Mouse (Mus musculus) kidney, adult 2 months (tissue): ENCODE measurements around the gene Aspscr1. TPM values are rescaled to one million over a fixed set of nuclear protein-coding genes. Genes with fewer than 3 reads are reported as not detected.

ENCODE experiments used
- DNase-seq: peaks from one replicate; pipeline ENCODE4 v3.0.0; 2021
- H3K27ac ChIP-seq: fragments of 200-500 bp; 2 replicates; pipeline ENCODE4 v1.5.1; 2012; ENCODE audit warnings: low read depth, low read length, control low read depth, inconsistent platforms; ENCODE audit not compliant: insufficient read depth
- H3K27me3 ChIP-seq: fragments of 200-500 bp; replicated peaks from 2 replicates; pipeline ENCODE4 v1.6.1; 2012; ENCODE audit warnings: mild to moderate bottlenecking, moderate library complexity, low read length, inconsistent platforms; ENCODE audit not compliant: control insufficient read depth, insufficient read depth
- H3K36me3 ChIP-seq: fragments of 200-500 bp; 2 replicates; pipeline ENCODE4 v1.6.1; 2012; ENCODE audit warnings: mild to moderate bottlenecking, moderate library complexity, low read length, inconsistent platforms; ENCODE audit not compliant: control insufficient read depth, insufficient read depth
- H3K4me1 ChIP-seq: fragments of 200-500 bp; 2 replicates; pipeline ENCODE4 v1.6.1; 2011; ENCODE audit warnings: low read length; ENCODE audit not compliant: control insufficient read depth, insufficient read depth
- H3K4me3 ChIP-seq: fragments of 200-500 bp; 2 replicates; pipeline ENCODE4 v1.5.1; 2011; ENCODE audit warnings: mild to moderate bottlenecking, low read depth, low read length, control low read depth; ENCODE audit not compliant: insufficient read depth
- CTCF ChIP-seq: fragments of 200-500 bp; conservative IDR thresholded peaks from 2 replicates; pipeline ENCODE4 v1.5.1; 2011; ENCODE audit warnings: low read depth, mild to moderate bottlenecking, control low read depth, low read length, moderate library complexity, mixed read lengths; ENCODE audit not compliant: insufficient read depth, insufficient read length
- POLR2A ChIP-seq: fragments of 200-500 bp; IDR thresholded peaks from one replicate; pipeline ENCODE4 v1.6.1; 2011; ENCODE audit warnings: low read depth, low read length, control low read depth
- WGBS: fragments of 180-500 bp; shearing (Covaris S2); methylation state at CpG from one replicate; pipeline ENCODE4 v1.1.7; 2018; 5-methylcytosine and 5-hydroxymethylcytosine counted together
- polyA plus RNA-seq: library from polyadenylated mRNA; depleted of rRNA; stranded (reverse); fragments of >200 nt; gene quantifications from 2 replicates; pipeline ENCODE4 v1.2.3, GENCODE M21; 2012

Aspscr1 gene
- polyA plus RNA-seq, 1 experiment = 105 TPM

GRCm38 (mm10) chr11:120686650-120687272 is 14.0 kb downstream of the Aspscr1 start:
- TF ChIP-seq CTCF = no peak
- no peak for TF ChIP-seq POLR2A
- WGBS = 88% methylated on average over 20 of the region's 20 CpGs
- H3K27me3 ChIP-seq = no peaks in the 10 kb centered on the region
- H3K4me3 ChIP-seq = no peak overlapping the region
- no peak overlapping the region for H3K27ac ChIP-seq
- H3K4me1 ChIP-seq = no peaks in the 10 kb centered on the region; the same call in 1 of the 2 replicates
- 0 out of 2 replicates have a peak, but pooled peaks cover 3% of the 10 kb centered on the region for H3K36me3 ChIP-seq
- no peak for DNase-seq

- DNase-seq = no peak
- H3K4me1 ChIP-seq = peaks cover 14% of the 10 kb centered on the region
- no peak overlapping the region for H3K4me3 ChIP-seq
- H3K36me3 ChIP-seq = 0 out of 2 replicates have a peak, but pooled peaks cover 3% of the 10 kb centered on the region
- H3K27ac ChIP-seq = no peak overlapping the region
- 83% methylated on average over 3 of the region's 3 CpGs for WGBS
- TF ChIP-seq CTCF = no peak
- no peak for TF ChIP-seq POLR2A
- H3K27me3 ChIP-seq = no peaks in the 10 kb centered on the region
Measured at GRCm38 (mm10) chr11:120689365-120689764, 16.6 kb downstream of the Aspscr1 start.

GRCm38 (mm10) chr11:120692471-120693011 is 19.8 kb downstream of the Aspscr1 start:
- H3K4me3 ChIP-seq = no peak overlapping the region
- TF ChIP-seq CTCF = peak; percentile 25; the same call in 1 of the 2 replicates
- no peak for TF ChIP-seq POLR2A
- peak overlapping the region; percentile 71 for H3K27ac ChIP-seq
- peaks cover 27% of the 10 kb centered on the region for H3K4me1 ChIP-seq
- H3K36me3 ChIP-seq = 0 out of 2 replicates have a peak, but pooled peaks cover 3% of the 10 kb centered on the region
- WGBS = 50% methylated on average over 4 of the region's 4 CpGs
- H3K27me3 ChIP-seq = no peaks in the 10 kb centered on the region
- peak; percentile 92 for DNase-seq

- peak; percentile 72 for DNase-seq
- TF ChIP-seq POLR2A (no peak), CTCF (no peak)
- no peak overlapping the region for H3K4me3 ChIP-seq
- 57% methylated on average over 3 of the region's 3 CpGs for WGBS
- H3K4me1 ChIP-seq = peaks cover 27% of the 10 kb centered on the region
- no peaks in the 10 kb centered on the region for H3K27me3 ChIP-seq
- H3K36me3 ChIP-seq = 0 out of 2 replicates have a peak, but pooled peaks cover 3% of the 10 kb centered on the region
- peak overlapping the region; percentile 71 for H3K27ac ChIP-seq
Measured at GRCm38 (mm10) chr11:120693461-120693860, 20.7 kb downstream of the Aspscr1 start.

- TF ChIP-seq CTCF = no peak
- no peak for TF ChIP-seq POLR2A
- no peak for DNase-seq
- Histone ChIP-seq H3K4me1 (peaks cover 27% of the 10 kb centered on the region), H3K4me3 (no peak overlapping the region), H3K27me3 (no peaks in the 10 kb centered on the region), H3K36me3 (no peaks in the 10 kb centered on the region), H3K27ac (0 out of 2 replicates have a peak overlapping the region, but pooled peaks have one; percentile 20)
- WGBS = 37% methylated on average over 4 of the region's 4 CpGs
Measured at GRCm38 (mm10) chr11:120695184-120695583, 22.4 kb downstream of the Aspscr1 start.

GRCm38 (mm10) chr11:120695641-120696040 is 22.9 kb downstream of the Aspscr1 start:
- WGBS = 47% methylated on average over 12 of the region's 12 CpGs
- peak; percentile 84 for DNase-seq
- Histone ChIP-seq H3K4me3 (no peak overlapping the region), H3K27ac (peak overlapping the region; percentile 39; the same call in 1 of the 2 replicates), H3K36me3 (no peaks in the 10 kb centered on the region), H3K4me1 (peaks cover 27% of the 10 kb centered on the region), H3K27me3 (no peaks in the 10 kb centered on the region)
- no peak for TF ChIP-seq CTCF
- no peak for TF ChIP-seq POLR2A

- no peaks in the 10 kb centered on the region for H3K27me3 ChIP-seq
- H3K4me3 ChIP-seq = no peak overlapping the region
- TF ChIP-seq POLR2A (no peak), CTCF (0 out of 2 replicates have a peak, but pooled peaks have one; percentile 19)
- H3K27ac ChIP-seq = no peak overlapping the region
- 94% methylated on average over 6 of the region's 6 CpGs for WGBS
- peaks cover 27% of the 10 kb centered on the region for H3K4me1 ChIP-seq
- no peaks in the 10 kb centered on the region for H3K36me3 ChIP-seq
- DNase-seq = no peak
Measured at GRCm38 (mm10) chr11:120696568-120696967, 23.8 kb downstream of the Aspscr1 start.

GRCm38 (mm10) chr11:120697741-120698140 is 25.0 kb downstream of the Aspscr1 start:
- Histone ChIP-seq H3K4me3 (no peak overlapping the region), H3K36me3 (no peaks in the 10 kb centered on the region), H3K27me3 (no peaks in the 10 kb centered on the region), H3K4me1 (peaks cover 19% of the 10 kb centered on the region), H3K27ac (no peak overlapping the region)
- peak; percentile 37 for DNase-seq
- TF ChIP-seq POLR2A (no peak), CTCF (no peak)
- WGBS = 54% methylated on average over 10 of the region's 10 CpGs
